Mouse (Mus musculus) R1 (cell line): ENCODE measurements around the gene Pgc.
A peak's percentile ranks its signal among the peaks of the same experiment; 100 is the strongest.

Source experiments
- DNase-seq: peaks from one replicate; pipeline ENCODE4 v3.0.0-alpha.2; 2018; ENCODE audit warnings: low read depth, low spot score

Gene Pgc

DNA sequence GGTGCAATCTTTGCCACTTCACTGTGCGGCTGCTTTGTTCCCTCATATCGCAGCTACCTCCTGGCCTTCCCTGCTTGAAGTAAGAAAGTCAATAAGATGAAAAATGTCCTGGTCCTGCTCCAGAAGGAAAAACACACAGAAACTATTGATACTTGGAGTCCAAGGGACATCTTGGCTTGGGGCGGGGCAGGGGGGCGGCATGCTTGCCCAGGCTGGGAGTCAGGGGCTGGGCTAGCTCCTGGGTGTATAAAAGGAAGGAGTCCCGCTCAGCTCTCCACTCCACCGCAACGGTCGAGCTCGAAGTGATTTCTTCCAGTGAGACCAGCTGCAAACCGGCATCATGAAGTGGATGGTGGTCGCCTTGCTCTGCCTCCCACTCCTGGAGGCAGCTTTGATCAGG lies at the start of gene Pgc:
Gene Pgc, plus strand, starts transcription at position 277 of the 400 bp plus-strand sequence.
- no peak for DNase-seq

DNA sequence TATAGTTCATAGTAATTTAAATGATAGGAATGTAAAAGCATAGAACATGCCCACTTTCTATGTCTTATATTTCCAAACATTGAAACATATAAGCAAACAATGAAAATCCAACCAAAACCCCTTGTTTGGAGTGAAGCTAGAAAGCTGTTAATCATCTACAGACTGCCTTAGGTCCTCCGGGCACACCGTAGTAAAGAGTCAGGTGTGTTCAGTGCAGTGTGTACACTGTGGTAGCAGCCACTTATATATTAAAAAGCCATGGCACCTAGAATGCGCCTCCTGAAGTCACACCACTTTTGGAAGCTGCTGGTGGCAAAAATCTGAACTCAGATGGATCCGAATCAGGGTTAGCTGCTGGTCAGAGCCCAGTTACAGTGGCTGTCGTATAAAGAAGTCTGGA lies 48.4 kb upstream of the Pgc start:
- DNase-seq = no peak

DNA sequence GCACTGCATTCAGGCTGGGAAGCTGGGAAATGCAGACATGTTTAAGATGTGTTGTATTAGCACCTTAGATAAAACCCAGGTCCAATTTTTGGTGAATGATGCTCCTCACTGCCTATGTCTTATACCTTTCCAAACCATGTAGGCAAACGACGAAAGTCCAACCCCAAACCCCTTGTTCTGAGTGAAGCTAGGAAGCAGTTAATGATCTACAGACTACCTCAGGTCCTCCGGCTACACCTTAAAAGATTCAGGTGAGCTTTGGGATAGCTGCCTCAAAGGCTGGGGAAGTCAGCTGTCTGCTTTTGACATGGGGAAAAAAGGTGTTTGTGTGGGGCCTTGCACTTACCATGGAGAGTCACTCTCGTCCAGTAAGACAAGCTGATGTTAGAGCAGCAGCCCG lies 47.9 kb upstream of the Pgc start:
- no peak for DNase-seq

GRCm38 (mm10) chr17:47682836-47683235 lies 43.8 kb upstream of the Pgc start:
- no peak for DNase-seq

DNA sequence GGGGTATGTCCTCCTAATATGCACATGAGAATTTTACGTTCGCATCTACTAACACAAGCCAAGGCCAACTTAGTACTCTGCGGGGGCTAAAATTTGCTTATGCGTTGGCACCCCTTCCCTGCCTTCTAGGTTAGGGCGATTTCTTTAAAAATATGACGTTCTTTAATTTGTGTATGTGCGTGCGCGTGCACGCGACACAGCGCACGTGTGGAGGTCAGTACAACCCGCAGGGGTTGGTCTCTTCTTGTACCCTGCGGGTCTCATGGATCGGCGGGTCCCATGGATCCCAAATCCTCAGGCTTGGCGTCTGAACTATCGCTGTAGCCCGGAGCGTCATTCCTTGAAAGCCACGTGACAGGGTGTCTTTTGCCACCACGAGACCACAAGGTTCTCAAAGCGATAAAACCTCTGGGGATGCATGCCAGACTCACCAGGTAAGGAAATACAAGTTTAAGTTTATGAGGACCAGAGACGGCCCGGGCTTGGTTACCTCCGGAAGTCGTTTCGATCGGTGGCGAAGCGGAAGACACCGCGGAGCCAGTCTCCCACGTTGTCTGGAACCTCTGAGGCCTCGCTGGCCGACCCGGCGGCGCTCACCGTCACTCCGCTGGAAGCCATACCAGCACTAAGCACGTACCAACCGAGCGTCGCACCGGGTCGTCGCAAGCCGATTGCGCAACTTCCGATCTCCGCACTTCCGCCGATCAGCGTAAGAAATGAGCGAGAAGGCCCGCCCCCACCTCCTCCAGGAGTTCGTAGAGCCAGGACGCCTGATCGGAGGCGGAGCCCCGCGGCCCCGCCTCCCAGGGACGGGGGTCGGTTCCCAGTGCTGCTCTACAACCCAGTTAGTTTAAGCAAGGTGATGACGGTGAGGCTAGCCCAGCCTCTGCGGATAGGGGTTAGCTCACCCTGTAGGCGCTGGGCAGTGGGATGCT lies 39.0 kb upstream of the Pgc start:
- peak; percentile 98 for DNase-seq

DNA sequence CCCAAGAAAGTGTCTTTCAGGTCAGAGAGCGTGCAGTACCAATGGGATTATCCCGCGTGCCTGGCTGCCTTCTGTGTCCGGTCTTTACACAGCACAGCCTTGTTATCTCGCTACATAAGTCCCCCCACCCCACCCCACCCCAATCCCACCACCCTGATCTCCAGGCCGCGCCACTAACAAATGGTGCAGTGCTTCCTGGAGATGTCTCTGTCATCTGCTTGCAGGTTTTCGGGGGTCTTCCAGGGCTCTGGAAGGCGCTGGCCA lies 38.4 kb upstream of the Pgc start, which contains the start of gene Tomm6:
Gene Tomm6, minus strand, starts transcription at position 43 of the 264 bp plus-strand sequence.
- DNase-seq = no peak

DNA sequence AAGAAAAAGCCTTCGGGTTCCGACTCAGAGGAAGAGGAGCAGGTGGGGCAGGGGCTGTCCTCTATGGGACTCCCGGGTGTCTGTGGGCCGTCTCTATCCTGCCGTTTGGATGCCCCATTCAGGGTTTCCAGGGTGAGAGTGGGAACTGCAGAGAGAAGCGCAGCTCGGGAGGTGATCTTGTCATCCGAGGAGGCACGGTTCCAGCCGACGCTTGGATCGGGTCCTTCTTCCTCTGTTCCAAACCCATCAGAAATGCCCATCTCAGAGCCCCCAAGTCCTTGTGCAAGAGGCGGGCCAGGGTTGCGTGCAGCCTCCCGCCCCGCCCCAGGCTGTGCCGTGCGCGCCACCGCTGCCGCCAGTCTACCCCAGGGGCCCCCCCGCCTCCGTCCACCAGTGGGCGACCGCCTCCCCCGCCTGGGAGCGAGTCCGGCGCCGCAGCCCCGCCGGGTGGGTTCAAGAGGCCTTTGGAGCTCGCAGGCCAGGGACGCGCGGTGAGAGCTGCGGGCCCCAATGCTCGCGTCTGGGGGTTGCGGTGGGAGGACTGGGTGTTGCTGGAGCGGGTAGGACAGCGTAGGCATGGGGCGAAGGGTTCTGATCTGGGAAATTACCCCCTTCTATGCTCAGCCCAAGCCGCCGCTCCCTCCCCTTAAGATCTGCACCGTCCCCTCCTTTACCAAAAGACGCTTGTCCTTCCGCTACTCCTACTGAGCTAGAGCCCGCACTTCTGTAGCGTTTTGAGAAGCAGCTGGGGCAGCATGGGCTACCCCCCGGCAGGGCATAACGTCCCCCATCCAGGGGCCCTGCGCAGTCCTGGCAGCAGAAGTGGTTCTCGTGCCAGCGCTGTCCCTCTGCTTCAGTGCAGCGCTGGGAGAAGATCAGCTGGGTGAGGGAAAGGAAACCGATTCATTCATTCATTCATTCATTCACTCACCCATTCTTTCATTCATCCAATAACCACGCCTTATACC lies 37.8 kb upstream of the Pgc start, which contains the start of gene Frs3:
Gene Frs3, plus strand, starts transcription at position 423 of the 968 bp plus-strand sequence.
- DNase-seq = peak; percentile 56

- DNase-seq = no peak
These were observed 36.7 kb upstream of the Pgc start for GRCm38 (mm10) chr17:47689894-47690293.

DNA sequence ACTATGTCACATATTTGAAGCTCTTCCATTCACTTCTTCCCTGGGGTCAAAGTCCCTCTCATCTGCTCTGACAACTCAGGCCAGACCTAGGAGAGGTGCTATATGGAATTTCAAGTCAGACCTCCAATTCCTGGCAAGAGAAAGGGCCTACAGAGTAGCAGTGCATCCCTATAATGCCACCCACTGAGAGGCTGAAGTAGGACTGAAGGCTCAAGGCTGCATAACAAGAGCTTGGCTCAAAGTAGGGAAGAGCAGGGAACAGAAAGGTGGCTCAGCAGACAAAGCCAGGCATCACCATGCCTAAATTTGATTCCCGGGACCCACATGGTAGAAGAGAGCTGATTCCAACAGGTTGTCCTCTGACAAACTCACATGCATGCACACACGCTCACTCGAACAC lies 35.0 kb upstream of the Pgc start:
- DNase-seq = peak; percentile 50

DNA sequence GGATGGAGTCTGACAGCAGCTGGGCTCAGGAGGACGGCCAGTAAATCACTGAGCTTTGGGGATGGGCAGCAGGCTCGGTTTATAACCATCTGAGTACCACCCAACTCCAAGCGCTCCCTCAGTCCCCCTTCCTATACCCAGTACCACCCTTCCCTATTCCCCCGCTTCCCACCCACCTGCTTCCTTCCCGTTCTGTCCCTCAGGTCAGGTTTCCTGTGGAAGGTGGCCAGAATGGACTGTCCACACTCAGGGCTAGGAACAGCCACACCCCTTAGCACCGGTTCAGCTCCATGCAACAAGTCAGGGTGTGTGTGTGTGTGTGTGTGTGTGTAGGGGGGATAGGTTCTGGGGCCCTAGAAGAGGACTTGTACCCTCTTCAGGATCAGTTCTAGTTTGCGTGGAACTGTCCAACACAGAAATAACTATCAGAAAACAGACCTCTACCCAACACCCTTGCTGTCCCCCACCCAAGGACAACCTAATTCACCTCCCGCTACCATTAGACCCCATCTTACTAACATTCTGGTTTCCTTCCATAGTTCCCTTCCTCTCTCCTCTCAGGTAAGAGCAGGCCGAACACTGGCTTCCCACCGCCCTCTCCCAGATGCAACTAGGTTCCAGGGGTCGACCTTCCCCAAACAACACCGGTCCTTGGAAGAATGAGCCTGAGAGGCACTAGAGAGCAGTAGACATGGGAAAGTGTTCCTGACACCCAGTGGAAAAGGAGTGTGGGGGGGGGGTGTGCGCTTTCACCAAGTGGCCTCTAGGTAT lies 32.8 kb upstream of the Pgc start:
- DNase-seq = no peak

DNA sequence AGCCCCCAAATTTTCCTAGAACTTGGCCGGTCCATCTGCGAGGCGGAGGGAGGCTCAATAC lies 32.4 kb upstream of the Pgc start, which contains the start of gene Gm21981:
Gene Gm21981, minus strand, starts transcription at position 14 of the 61 bp plus-strand sequence.
- no peak for DNase-seq

GRCm38 (mm10) chr17:47694503-47695336 lies 31.9 kb upstream of the Pgc start, which contains the start of gene Prickle4:
Gene Prickle4, minus strand, starts transcription at chr17:47694736.
- peak; percentile 95 for DNase-seq

DNA sequence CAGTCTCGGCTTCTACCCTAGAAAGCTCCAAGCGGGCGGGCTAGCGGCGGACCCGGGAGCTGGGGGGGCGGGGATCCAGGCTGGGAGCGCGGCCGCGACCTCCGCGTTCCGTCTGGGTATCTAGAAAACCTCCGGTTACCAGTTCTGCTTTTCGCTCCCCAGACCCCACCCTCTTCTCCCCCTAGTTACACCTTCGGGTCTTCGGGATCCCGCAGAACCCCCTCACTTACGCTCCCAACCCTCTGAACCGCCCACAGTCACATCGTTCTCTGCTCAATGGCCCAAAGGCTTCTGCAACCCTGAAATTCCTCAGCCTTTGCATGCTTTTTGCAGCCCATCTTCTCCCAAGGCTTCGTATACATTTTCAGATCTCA lies 31.3 kb upstream of the Pgc start:
- peak; percentile 63 for DNase-seq

DNA sequence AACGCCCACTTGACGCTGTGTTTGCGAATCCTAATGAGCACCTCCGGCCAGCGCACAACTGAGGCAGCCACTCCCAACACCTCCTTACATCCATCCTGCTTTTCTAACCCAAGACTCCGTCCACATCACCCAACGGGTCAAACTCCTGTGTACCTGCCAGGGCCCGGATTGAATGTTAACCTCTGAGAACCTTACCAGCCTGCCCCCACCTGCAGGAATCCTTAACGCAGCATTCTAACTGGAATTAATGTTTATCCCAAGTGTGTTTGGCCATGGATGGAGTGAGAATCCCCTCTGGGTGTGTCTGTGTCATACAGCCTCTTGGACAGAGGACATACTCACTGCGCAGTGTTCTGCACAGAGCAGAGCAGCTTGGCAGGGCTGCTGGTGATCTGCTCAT lies 28.5 kb upstream of the Pgc start:
- no peak for DNase-seq

GRCm38 (mm10) chr17:47699055-47699454 lies 27.6 kb upstream of the Pgc start:
- DNase-seq = no peak

- peak; percentile 64 for DNase-seq
These were observed 24.8 kb upstream of the Pgc start for GRCm38 (mm10) chr17:47701793-47702192.

- peak; percentile 79 for DNase-seq
These were observed 23.9 kb upstream of the Pgc start for GRCm38 (mm10) chr17:47702548-47703345.

DNA sequence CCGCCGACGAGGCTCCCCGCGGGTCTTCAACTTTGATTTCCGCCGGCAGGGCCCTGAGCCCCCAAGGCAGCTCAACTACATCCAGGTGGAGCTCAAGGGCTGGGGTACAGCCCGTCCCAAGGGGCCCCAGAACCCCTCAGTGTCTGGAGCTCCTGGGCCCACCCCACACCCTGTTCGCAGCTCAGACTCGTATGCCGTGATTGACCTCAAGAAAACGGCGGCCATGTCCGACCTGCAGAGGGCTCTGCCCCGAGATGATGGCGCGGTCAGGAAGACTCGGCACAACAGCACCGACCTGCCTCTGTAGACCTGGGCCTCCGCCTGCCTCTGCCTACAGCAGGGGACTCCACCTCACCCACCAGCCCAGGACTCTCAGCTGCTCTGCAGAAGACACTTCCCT lies 23.1 kb upstream of the Pgc start:
- peak; percentile 54 for DNase-seq

DNA sequence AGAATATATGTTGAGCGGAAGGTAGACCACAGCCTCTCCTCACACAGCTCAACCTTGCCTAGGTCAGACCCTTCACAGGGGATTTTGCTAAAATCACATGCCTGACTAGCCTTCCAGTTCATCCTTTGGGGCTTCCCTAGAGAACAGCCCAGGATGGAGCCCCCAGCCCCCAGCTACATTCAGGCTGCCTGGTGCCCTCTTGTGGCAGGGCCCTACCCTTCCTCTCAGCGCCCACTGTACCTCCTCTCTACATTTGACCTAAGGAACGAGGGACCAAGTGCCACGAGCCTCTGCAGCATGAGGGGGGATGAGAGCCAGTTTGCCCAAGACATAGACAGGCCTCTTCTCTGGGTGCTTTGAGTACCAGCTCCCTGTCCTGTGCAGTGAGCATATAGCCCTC lies 21.9 kb upstream of the Pgc start:
- no peak for DNase-seq

GRCm38 (mm10) chr17:47706196-47706595 lies 20.4 kb upstream of the Pgc start:
- no peak for DNase-seq
